Mouse (Mus musculus): ENCODE measurements around the gene Cebpb. TPM values are rescaled to one million over a fixed set of nuclear protein-coding genes. Genes with fewer than 3 reads are reported as not detected.

The Cebpb gene
- polyA plus RNA-seq, 1 experiment from 2014 or later, result 0.11 TPM

- no peak overlapping the region for H3K4me3 ChIP-seq (ENCODE audit: low read depth, low read length)
- H3K9me3 ChIP-seq (replicated peaks; ENCODE audit: control insufficient read depth, low read length), result no peaks in the 10 kb centered on the region
- 69% methylated on average over 11 of the region's 11 CpGs for WGBS
- H3K9ac ChIP-seq (ENCODE audit: low read length), result no peak overlapping the region
- no peak overlapping the region for H3K27ac ChIP-seq (ENCODE audit: low read depth, low read length)
- no peaks in the 10 kb centered on the region for H3K36me3 ChIP-seq (ENCODE audit: control insufficient read depth, insufficient read depth, low read length)
- no peak for ATAC-seq
- no peaks in the 10 kb centered on the region for H3K27me3 ChIP-seq (replicated peaks; ENCODE audit: control insufficient read depth, insufficient read depth, low read length)
- H3K4me2 ChIP-seq (ENCODE audit: low read length), result no peak overlapping the region
- DNase-seq (ENCODE audit: low spot score), result no peak
- no peaks in the 10 kb centered on the region for H3K4me1 ChIP-seq (ENCODE audit: control insufficient read depth, insufficient read depth, low read length)
Observed at GRCm38 (mm10) chr2:167706183-167706939, 17.6 kb downstream of the Cebpb start.

GRCm38 (mm10) chr2:167708373-167708772 lies 19.7 kb downstream of the Cebpb start:
- no peak for DNase-seq (ENCODE audit: low spot score)
- no peak overlapping the region for H3K9ac ChIP-seq (ENCODE audit: low read length)
- H3K4me3 ChIP-seq (ENCODE audit: low read depth, low read length), result no peak overlapping the region
- no peaks in the 10 kb centered on the region for H3K4me1 ChIP-seq (ENCODE audit: control insufficient read depth, insufficient read depth, low read length)
- no peak for ATAC-seq
- no peaks in the 10 kb centered on the region for H3K27me3 ChIP-seq (replicated peaks; ENCODE audit: control insufficient read depth, insufficient read depth, low read length)
- no peak overlapping the region for H3K4me2 ChIP-seq (ENCODE audit: low read length)
- no peaks in the 10 kb centered on the region for H3K9me3 ChIP-seq (replicated peaks; ENCODE audit: control insufficient read depth, low read length)
- no peak overlapping the region for H3K27ac ChIP-seq (ENCODE audit: low read depth, low read length)
- H3K36me3 ChIP-seq (ENCODE audit: control insufficient read depth, insufficient read depth, low read length), result no peaks in the 10 kb centered on the region
- 61% methylated on average over 15 of the region's 15 CpGs for WGBS

GRCm38 (mm10) chr2:167709969-167710368 lies 21.3 kb downstream of the Cebpb start:
- no peaks in the 10 kb centered on the region for H3K36me3 ChIP-seq (ENCODE audit: control insufficient read depth, insufficient read depth, low read length)
- H3K27ac ChIP-seq (ENCODE audit: low read depth, low read length), result no peak overlapping the region
- ATAC-seq (no peak), DNase-seq (ENCODE audit: low spot score) (no peak)
- no peak overlapping the region for H3K9ac ChIP-seq (ENCODE audit: low read length)
- H3K9me3 ChIP-seq (replicated peaks; ENCODE audit: control insufficient read depth, low read length), result no peaks in the 10 kb centered on the region
- H3K4me1 ChIP-seq (ENCODE audit: control insufficient read depth, insufficient read depth, low read length), result no peaks in the 10 kb centered on the region
- WGBS, result 67% methylated on average over 6 of the region's 6 CpGs
- no peaks in the 10 kb centered on the region for H3K27me3 ChIP-seq (replicated peaks; ENCODE audit: control insufficient read depth, insufficient read depth, low read length)
- H3K4me3 ChIP-seq (ENCODE audit: low read depth, low read length), result no peak overlapping the region
- no peak overlapping the region for H3K4me2 ChIP-seq (ENCODE audit: low read length)

GRCm38 (mm10) chr2:167710574-167710973 lies 21.9 kb downstream of the Cebpb start:
- H3K4me2 ChIP-seq (ENCODE audit: low read length), result no peak overlapping the region
- WGBS, result 50% methylated on average over 6 of the region's 6 CpGs
- no peak for ATAC-seq
- DNase-seq (ENCODE audit: low spot score), result no peak
- no peaks in the 10 kb centered on the region for H3K4me1 ChIP-seq (ENCODE audit: control insufficient read depth, insufficient read depth, low read length)
- no peak overlapping the region for H3K27ac ChIP-seq (ENCODE audit: low read depth, low read length)
- H3K9me3 ChIP-seq (replicated peaks; ENCODE audit: control insufficient read depth, low read length), result no peaks in the 10 kb centered on the region
- H3K4me3 ChIP-seq (ENCODE audit: low read depth, low read length), result no peak overlapping the region
- H3K9ac ChIP-seq (ENCODE audit: low read length), result no peak overlapping the region
- no peaks in the 10 kb centered on the region for H3K36me3 ChIP-seq (ENCODE audit: control insufficient read depth, insufficient read depth, low read length)
- no peaks in the 10 kb centered on the region for H3K27me3 ChIP-seq (replicated peaks; ENCODE audit: control insufficient read depth, insufficient read depth, low read length)

- Histone ChIP-seq H3K9me3 (replicated peaks; ENCODE audit: control insufficient read depth, low read length) (no peaks in the 10 kb centered on the region), H3K4me1 (ENCODE audit: control insufficient read depth, insufficient read depth, low read length) (no peaks in the 10 kb centered on the region), H3K4me3 (ENCODE audit: low read depth, low read length) (no peak overlapping the region), H3K9ac (ENCODE audit: low read length) (no peak overlapping the region), H3K4me2 (ENCODE audit: low read length) (no peak overlapping the region), H3K36me3 (ENCODE audit: control insufficient read depth, insufficient read depth, low read length) (no peaks in the 10 kb centered on the region), H3K27ac (ENCODE audit: low read depth, low read length) (no peak overlapping the region), H3K27me3 (replicated peaks; ENCODE audit: control insufficient read depth, insufficient read depth, low read length) (no peaks in the 10 kb centered on the region)
- ATAC-seq (no peak), DNase-seq (ENCODE audit: low spot score) (no peak)
- WGBS, result 85% methylated on average over 19 of the region's 23 CpGs
Observed at GRCm38 (mm10) chr2:167712872-167713821, 24.4 kb downstream of the Cebpb start.

- no peaks in the 10 kb centered on the region for H3K27me3 ChIP-seq (replicated peaks; ENCODE audit: control insufficient read depth, insufficient read depth, low read length)
Observed at GRCm38 (mm10) chr2:167714298-167714697, 25.6 kb downstream of the Cebpb start.

GRCm38 (mm10) chr2:167715008-167715407 lies 26.3 kb downstream of the Cebpb start:
- Histone ChIP-seq H3K27ac (ENCODE audit: low read depth, low read length) (no peak overlapping the region), H3K4me2 (ENCODE audit: low read length) (no peak overlapping the region), H3K27me3 (replicated peaks; ENCODE audit: control insufficient read depth, insufficient read depth, low read length) (no peaks in the 10 kb centered on the region), H3K36me3 (ENCODE audit: control insufficient read depth, insufficient read depth, low read length) (no peaks in the 10 kb centered on the region), H3K4me3 (ENCODE audit: low read depth, low read length) (no peak overlapping the region), H3K4me1 (ENCODE audit: control insufficient read depth, insufficient read depth, low read length) (no peaks in the 10 kb centered on the region), H3K9ac (ENCODE audit: low read length) (no peak overlapping the region), H3K9me3 (replicated peaks; ENCODE audit: control insufficient read depth, low read length) (no peaks in the 10 kb centered on the region)
- ATAC-seq, result no peak
- 73% methylated on average over 6 of the region's 6 CpGs for WGBS
- no peak for DNase-seq (ENCODE audit: low spot score)

More at GRCm38 (mm10) chr2:167714298-167714697, 25.6 kb downstream of the Cebpb start:
- Histone ChIP-seq H3K4me2 (ENCODE audit: low read length) (no peak overlapping the region), H3K27ac (ENCODE audit: low read depth, low read length) (no peak overlapping the region), H3K4me3 (ENCODE audit: low read depth, low read length) (no peak overlapping the region), H3K36me3 (ENCODE audit: control insufficient read depth, insufficient read depth, low read length) (no peaks in the 10 kb centered on the region), H3K9ac (ENCODE audit: low read length) (no peak overlapping the region), H3K9me3 (replicated peaks; ENCODE audit: control insufficient read depth, low read length) (no peaks in the 10 kb centered on the region), H3K4me1 (ENCODE audit: control insufficient read depth, insufficient read depth, low read length) (no peaks in the 10 kb centered on the region)
- no peak for ATAC-seq
- DNase-seq (ENCODE audit: low spot score), result no peak
- 94% methylated on average over 6 of the region's 6 CpGs for WGBS

- Histone ChIP-seq H3K4me1 (ENCODE audit: control insufficient read depth, insufficient read depth, low read length) (no peaks in the 10 kb centered on the region), H3K9me3 (replicated peaks; ENCODE audit: control insufficient read depth, low read length) (no peaks in the 10 kb centered on the region), H3K36me3 (ENCODE audit: control insufficient read depth, insufficient read depth, low read length) (no peaks in the 10 kb centered on the region), H3K27me3 (replicated peaks; ENCODE audit: control insufficient read depth, insufficient read depth, low read length) (no peaks in the 10 kb centered on the region), H3K9ac (ENCODE audit: low read length) (no peak overlapping the region), H3K27ac (ENCODE audit: low read depth, low read length) (no peak overlapping the region), H3K4me3 (ENCODE audit: low read depth, low read length) (no peak overlapping the region), H3K4me2 (ENCODE audit: low read length) (no peak overlapping the region)
- ATAC-seq (no peak), DNase-seq (ENCODE audit: low spot score) (no peak)
- WGBS, result 50% methylated on average over 1 of the region's 1 CpGs
Observed at GRCm38 (mm10) chr2:167717208-167717607, 28.5 kb downstream of the Cebpb start.

- H3K4me2 ChIP-seq (ENCODE audit: low read length), result no peak overlapping the region
- no peak overlapping the region for H3K27ac ChIP-seq (ENCODE audit: low read depth, low read length)
- ATAC-seq (no peak), DNase-seq (ENCODE audit: low spot score) (no peak)
- no peak overlapping the region for H3K9ac ChIP-seq (ENCODE audit: low read length)
- H3K36me3 ChIP-seq (ENCODE audit: control insufficient read depth, insufficient read depth, low read length), result no peaks in the 10 kb centered on the region
- WGBS, result 84% methylated on average over 4 of the region's 4 CpGs
- H3K27me3 ChIP-seq (replicated peaks; ENCODE audit: control insufficient read depth, insufficient read depth, low read length), result no peaks in the 10 kb centered on the region
- H3K4me3 ChIP-seq (ENCODE audit: low read depth, low read length), result no peak overlapping the region
- no peaks in the 10 kb centered on the region for H3K9me3 ChIP-seq (replicated peaks; ENCODE audit: control insufficient read depth, low read length)
- no peaks in the 10 kb centered on the region for H3K4me1 ChIP-seq (ENCODE audit: control insufficient read depth, insufficient read depth, low read length)
Observed at GRCm38 (mm10) chr2:167719520-167719919, 30.8 kb downstream of the Cebpb start.
